Mouse (Mus musculus): Measurements from ENCODE around the gene Hist1h2af. TPM values are rescaled to one million over a fixed set of nuclear protein-coding genes. Genes with fewer than 3 reads are reported as not detected.

Hist1h2af gene
- total RNA-seq, 2 experiments from 2014 or later, result 329 to 395 TPM

- no peak for DNase-seq (ENCODE audit: low spot score in 2 of 2)
These were observed 20.2 kb upstream of the Hist1h2af start for GRCm38 (mm10) chr13:23513517-23513916.

- no peak for DNase-seq (ENCODE audit: low spot score in 2 of 2)
These were observed 18.4 kb upstream of the Hist1h2af start for GRCm38 (mm10) chr13:23515281-23515680.

DNA sequence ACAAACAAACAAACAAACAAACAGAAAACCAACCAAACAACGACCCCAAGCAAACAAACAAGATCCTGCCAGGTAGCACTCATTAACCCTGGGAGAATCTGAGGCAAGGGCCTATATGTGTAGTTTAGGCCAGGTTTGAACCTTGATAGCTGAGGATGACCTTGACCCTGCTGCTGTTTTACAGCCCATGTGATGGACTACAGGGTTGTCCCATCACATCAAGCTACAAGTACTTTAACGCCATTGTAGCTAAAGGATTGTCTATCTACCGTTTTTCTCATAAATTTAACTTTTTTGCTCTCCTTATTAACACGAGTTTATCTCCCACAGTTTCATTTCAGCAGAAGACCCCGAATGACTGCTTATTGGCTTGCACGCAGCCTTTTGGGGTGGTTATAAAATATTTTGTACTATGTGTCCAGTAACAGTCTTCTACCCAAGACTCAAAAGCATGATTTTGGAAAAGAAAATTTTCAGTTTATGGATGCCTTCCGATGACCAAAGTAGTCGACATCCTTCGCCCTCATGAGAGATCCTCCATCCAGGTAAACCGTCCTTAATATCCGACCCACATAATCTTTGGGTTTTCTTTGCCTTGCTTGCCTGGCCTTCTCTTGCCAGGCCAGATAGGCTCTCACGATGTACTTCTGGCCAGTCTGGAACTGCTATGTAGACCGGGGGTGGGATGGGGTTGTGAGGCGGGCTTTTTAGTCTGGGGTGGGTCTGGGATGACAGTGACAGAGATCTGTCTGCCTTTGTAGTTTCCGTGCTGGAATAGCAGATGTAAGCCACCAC lies 17.7 kb upstream of the Hist1h2af start:
- DNase-seq (ENCODE audit: low spot score in 2 of 2), result no peak

GRCm38 (mm10) chr13:23516822-23517602 lies 16.7 kb upstream of the Hist1h2af start:
- DNase-seq (ENCODE audit: low spot score in 2 of 2), result peak; percentile 43 to 61

DNA sequence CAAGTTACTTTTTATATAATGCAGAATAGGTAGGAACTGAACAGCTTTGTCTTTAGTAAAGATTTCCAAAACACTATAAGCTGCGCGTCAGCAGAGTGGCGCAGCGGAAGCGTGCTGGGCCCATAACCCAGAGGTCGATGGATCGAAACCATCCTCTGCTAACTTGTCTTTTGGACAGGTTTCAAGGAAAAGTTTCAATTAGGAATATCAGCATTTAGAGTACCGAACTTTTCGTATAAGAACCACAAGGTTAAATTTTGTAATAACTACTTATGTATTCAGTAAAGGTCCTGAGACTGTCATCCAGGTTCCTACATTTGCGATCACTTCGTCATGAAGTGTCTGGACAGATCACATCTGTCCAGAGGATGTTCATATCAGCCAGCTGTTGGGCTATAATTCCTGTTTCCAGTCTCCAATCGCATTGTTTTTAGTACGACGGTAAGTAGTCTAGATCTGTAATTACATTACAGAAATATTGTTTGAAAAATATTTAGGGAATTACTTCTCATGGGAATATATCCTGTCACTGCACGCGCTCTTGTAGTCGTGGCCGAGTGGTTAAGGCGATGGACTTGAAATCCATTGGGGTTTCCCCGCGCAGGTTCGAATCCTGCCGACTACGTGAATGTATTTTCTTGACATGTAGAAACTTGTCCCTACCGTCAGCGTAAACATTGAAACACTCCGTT lies 16.0 kb upstream of the Hist1h2af start:
- DNase-seq (ENCODE audit: low spot score in 2 of 2), result peak; percentile 49 to 75

DNA sequence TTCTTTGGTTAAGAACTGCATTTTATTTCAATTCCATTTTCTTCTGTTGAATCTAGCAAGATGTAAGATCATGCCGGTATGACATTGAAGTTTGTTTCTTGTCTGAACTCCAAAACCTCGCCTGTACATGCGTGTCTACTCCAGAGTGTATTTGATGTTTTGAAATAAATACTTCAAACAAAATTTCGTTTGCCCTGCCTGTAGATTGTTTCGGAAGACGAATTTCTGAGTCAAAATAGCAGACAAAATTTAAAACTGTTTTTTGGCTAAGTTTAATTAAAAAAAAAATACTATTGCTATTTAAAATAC lies 15.5 kb upstream of the Hist1h2af start:
- DNase-seq (ENCODE audit: low spot score in 2 of 2), result no peak

DNA sequence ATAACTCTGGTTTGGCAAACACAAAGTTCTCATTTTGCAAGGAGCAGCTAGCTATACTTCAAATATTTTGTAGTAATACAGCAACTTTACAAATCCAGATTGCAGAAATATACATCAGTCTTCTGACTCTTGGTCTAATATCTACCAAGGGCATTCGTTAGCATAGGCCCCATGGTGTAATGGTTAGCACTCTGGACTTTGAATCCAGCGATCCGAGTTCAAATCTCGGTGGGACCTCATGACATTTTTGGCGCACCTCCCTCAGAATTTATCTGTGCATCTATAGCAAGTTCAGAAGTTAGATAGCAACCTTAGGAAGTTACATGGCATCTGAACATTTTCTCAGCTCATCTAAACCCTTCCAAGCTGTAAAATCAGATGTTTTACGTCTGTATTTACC lies 14.8 kb upstream of the Hist1h2af start:
- peak; percentile 32 to 51 for DNase-seq (ENCODE audit: low spot score in 2 of 2)

DNA sequence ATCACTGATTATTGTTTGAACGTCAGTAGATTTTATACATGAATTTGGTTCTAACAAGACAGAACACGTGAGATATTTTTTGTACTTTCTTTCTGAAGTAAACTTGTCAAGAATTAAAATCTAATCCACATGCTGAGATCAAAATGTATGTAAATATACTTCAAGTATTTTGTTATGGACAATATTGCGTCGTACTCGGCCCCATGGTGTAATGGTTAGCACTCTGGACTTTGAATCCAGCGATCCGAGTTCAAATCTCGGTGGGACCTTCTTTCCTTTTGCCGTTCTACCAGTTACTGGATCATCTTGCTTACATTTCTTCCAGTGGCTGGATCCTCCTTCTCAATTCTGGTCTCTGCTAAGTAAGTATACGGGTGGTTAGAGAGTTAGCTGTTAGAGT lies 14.3 kb upstream of the Hist1h2af start:
- peak; percentile 39 to 47 for DNase-seq (ENCODE audit: low spot score in 2 of 2)

DNA sequence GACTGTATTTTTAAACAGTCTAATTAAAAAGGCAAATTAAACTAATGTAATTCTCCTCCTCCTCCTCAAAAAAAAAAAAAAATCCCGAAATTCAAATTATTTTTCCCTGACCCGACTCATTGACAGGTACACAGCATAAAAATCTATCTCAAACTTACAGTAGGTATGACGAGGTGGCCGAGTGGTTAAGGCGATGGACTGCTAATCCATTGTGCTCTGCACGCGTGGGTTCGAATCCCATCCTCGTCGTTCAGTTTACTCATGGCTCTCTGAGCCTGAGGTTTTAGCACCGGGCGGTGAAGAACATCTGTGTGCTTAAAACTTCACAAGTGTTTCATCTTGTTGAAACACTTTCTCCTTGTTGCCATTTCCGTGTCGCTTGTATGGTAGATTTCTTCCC lies 12.0 kb upstream of the Hist1h2af start:
- DNase-seq (ENCODE audit: low spot score in 2 of 2), result peak in 1 of 2 experiments; percentile 55

DNA sequence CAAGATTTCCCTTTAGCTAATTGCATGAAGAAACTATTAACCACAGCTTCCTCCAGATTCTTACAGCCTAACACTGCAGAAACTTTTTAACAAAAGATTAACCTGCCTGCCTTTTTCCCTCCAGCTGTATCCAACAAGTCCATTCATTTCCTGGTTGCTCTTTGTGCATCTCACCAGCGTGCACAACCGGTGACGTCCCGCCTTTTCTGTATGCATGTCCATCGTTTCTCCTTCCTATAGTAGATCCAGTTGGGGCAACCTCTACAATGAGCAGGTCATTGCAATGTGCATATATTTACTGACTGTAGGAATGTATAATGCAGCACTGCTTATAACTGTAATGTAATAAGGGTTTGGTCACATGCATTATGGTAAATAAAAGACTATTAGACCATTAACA lies 9.7 kb upstream of the Hist1h2af start:
- no peak for DNase-seq (ENCODE audit: low spot score in 2 of 2)

DNA sequence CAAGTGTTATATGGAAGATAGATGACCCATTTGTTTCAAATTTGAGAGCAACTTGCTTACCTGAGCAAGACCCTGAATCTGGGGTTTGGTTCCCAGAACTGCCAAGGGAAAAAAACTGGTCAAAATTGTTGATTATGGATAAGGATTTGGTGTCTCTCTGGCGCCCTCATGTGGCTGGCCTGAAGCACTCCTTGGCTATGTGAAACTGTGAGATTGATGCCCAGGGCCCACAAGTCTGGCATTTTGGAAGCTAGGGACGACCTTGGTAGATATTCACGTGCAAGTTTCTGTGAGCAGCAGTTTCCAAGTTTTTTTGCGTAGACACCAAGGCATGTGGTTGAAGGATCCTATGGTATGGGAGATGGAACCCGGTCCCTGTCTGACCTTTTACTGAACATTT lies 9.1 kb upstream of the Hist1h2af start:
- DNase-seq (ENCODE audit: low spot score in 2 of 2), result peak; percentile 57 to 75

- DNase-seq (ENCODE audit: low spot score in 2 of 2), result no peak
These were observed 7.8 kb upstream of the Hist1h2af start for GRCm38 (mm10) chr13:23525901-23526300.

- DNase-seq (ENCODE audit: low spot score in 2 of 2), result peak; percentile 82
These were observed 7.4 kb upstream of the Hist1h2af start for GRCm38 (mm10) chr13:23526312-23526711.

- DNase-seq (ENCODE audit: low spot score in 2 of 2), result no peak
These were observed 4.7 kb upstream of the Hist1h2af start for GRCm38 (mm10) chr13:23529005-23529404.

GRCm38 (mm10) chr13:23529480-23530165 lies 4.1 kb upstream of the Hist1h2af start:
- no peak for DNase-seq (ENCODE audit: low spot score in 2 of 2)

- DNase-seq (ENCODE audit: low spot score in 2 of 2), result peak in 1 of 2 experiments; percentile 54
These were observed 3.4 kb upstream of the Hist1h2af start for GRCm38 (mm10) chr13:23530181-23530900.

DNA sequence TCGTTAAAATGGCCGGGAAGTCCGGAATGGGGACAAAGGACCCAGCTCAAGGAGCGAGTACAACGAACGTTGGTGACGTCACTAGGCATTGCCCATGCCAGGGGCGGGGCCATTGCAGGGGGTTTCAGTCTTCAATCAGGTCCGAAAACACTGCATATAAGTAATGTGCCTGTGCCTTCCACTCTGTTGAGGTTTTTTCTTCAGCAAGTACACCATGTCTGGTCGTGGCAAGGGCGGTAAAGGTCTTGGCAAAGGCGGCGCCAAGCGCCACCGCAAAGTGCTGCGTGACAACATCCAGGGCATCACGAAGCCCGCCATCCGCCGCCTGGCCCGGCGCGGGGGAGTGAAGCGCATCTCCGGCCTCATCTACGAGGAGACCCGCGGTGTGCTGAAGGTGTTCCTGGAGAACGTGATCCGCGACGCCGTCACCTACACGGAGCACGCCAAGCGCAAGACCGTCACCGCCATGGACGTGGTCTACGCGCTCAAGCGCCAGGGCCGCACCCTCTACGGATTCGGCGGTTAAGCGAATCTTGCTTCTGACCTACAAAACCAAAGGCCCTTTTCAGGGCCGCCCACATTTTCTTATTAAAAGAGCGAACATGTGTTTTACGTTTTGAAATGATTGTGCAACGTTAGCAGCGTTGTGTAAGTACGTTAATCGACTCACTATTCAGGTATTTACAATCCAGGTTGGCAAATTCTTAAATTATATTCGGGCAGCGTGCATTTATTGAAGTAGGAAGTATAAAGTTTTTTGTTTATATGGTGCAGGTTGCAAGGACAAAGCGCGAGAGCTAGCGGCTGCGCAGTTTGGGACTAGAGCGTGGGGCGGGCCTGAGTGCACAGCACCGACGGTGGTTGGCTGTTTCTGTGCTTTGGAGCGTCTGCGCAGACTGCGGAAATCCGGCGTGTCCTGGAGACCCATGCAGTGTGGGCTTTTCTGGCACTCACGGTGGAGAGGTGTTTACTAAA lies 2.5 kb upstream of the Hist1h2af start, which contains the start of gene Hist1h4h:
Hist1h4h (plus strand) TSS at position 150 of the 975 bp plus-strand sequence.
- peak; percentile 78 to 93 for DNase-seq (ENCODE audit: low spot score in 2 of 2)

GRCm38 (mm10) chr13:23532262-23533075 lies 1.2 kb upstream of the Hist1h2af start:
- no peak for DNase-seq (ENCODE audit: low spot score in 2 of 2)
